Mouse (Mus musculus) midbrain, postnatal 0 days (tissue): ENCODE measurements around the gene Cops7b. TPM values are rescaled to one million over a fixed set of nuclear protein-coding genes. Genes with fewer than 3 reads are reported as not detected.

Experiments
- ATAC-seq: fragments of 200-750 bp; cut with Nextera tagmentation; 2 replicates; pipeline ENCODE4 v1.8.0; 2017; ENCODE audit warnings: moderate number of reproducible peaks, mild to moderate bottlenecking, moderate TSS enrichment, moderate library complexity; ENCODE audit not compliant: low FRiP score
- DNase-seq: peaks from one replicate; pipeline ENCODE4 v3.0.0-alpha.2; 2015; ENCODE audit warnings: low spot score
- H3K27ac ChIP-seq: fragments of 300-500 bp; sonication (generic); 2 replicates; pipeline ENCODE4 v1.5.1; 2014; ENCODE audit warnings: low read depth, mild to moderate bottlenecking, low read length, mixed read lengths
- H3K27me3 ChIP-seq: fragments of 300-500 bp; sonication (generic); 2 replicates; pipeline ENCODE4 v1.6.1; 2014; ENCODE audit warnings: low read length, control low read depth, mixed read lengths; ENCODE audit not compliant: insufficient read depth
- H3K36me3 ChIP-seq: fragments of 300-500 bp; sonication (generic); 2 replicates; pipeline ENCODE4 v1.6.1; 2014; ENCODE audit warnings: low read length, control low read depth, mixed read lengths; ENCODE audit not compliant: insufficient read depth
- H3K4me1 ChIP-seq: fragments of 300-500 bp; sonication (generic); 2 replicates; pipeline ENCODE4 v1.6.1; 2014; ENCODE audit warnings: mild to moderate bottlenecking, control low read depth, antibody characterized with exemption, low read length, mixed read lengths; ENCODE audit not compliant: insufficient read depth
- H3K4me2 ChIP-seq: fragments of 300-500 bp; sonication (generic); 2 replicates; pipeline ENCODE4 v1.6.1; 2014; ENCODE audit warnings: low read depth, mild to moderate bottlenecking, low read length, mixed read lengths; ENCODE audit not compliant: poor library complexity, severe bottlenecking
- H3K4me3 ChIP-seq: fragments of 300-500 bp; sonication (generic); 2 replicates; pipeline ENCODE4 v1.5.1; 2014; ENCODE audit warnings: low read depth, mild to moderate bottlenecking, low read length, moderate library complexity
- H3K9ac ChIP-seq: fragments of 300-500 bp; sonication (generic); replicated peaks from 2 replicates; pipeline ENCODE4 v1.6.1; 2014; ENCODE audit warnings: mild to moderate bottlenecking, low read length, moderate library complexity, mixed read lengths; ENCODE audit not compliant: poor library complexity, severe bottlenecking
- H3K9me3 ChIP-seq: fragments of 300-500 bp; sonication (generic); 2 replicates; pipeline ENCODE4 v1.6.1; 2016; ENCODE audit warnings: low read length, control low read depth
- CTCF ChIP-seq: IDR thresholded peaks from 2 replicates; pipeline ENCODE4 v1.5.1; 2016; ENCODE audit warnings: antibody characterized with exemption, mild to moderate bottlenecking
- WGBS: fragments of 180-500 bp; shearing (Covaris S2); extraction: QIAGEN DNeasy Blood & Tissue Kit; methylation state at CpG from one replicate; pipeline ENCODE4 v1.1.7; 2014; 5-methylcytosine and 5-hydroxymethylcytosine counted together
- polyA plus RNA-seq: library from polyadenylated mRNA; unstranded; fragments of >200 nt; fragmentation: Nextera tagmentation; extraction: Ambion mirVana; gene quantifications from 2 replicates; pipeline ENCODE4 v1.2.1, GENCODE M21; 2015
- total RNA-seq: library from RNA; depleted of rRNA; stranded (reverse); fragments of >200 nt; gene quantifications from 2 replicates; pipeline ENCODE4 v1.2.3, GENCODE M21; 2014

Cops7b gene
- total and polyA plus RNA-seq, 2 experiments from 2014 or later: 39.0 to 53.4 TPM

GRCm38 (mm10) chr1:86583709-86584108 lies 1.0 kb downstream of the Cops7b start:
- Histone ChIP-seq H3K4me3 (no peak overlapping the region), H3K9me3 (no peaks in the 10 kb centered on the region), H3K27me3 (no peaks in the 10 kb centered on the region), H3K4me1 (0 out of 2 replicates have a peak, but pooled peaks cover 8% of the 10 kb centered on the region), H3K9ac (no peak overlapping the region), H3K27ac (no peak overlapping the region), H3K36me3 (no peaks in the 10 kb centered on the region), H3K4me2 (no peak overlapping the region)
- ATAC-seq (no peak), DNase-seq (no peak)
- 59% methylated on average over 2 of the region's 2 CpGs for WGBS
- TF ChIP-seq CTCF: no peak

- peak overlapping the region; percentile 51; the same call in 1 of the 2 replicates for H3K27ac ChIP-seq
- H3K9me3 ChIP-seq: no peaks in the 10 kb centered on the region
- H3K9ac ChIP-seq: peak overlapping the region; percentile 87
- ATAC-seq (peak; percentile 41; the same call in 1 of the 2 replicates), DNase-seq (peak; percentile 79)
- H3K4me1 ChIP-seq: 0 out of 2 replicates have a peak, but pooled peaks cover 4% of the 10 kb centered on the region
- peaks cover 9% of the 10 kb centered on the region; the same call in 1 of the 2 replicates for H3K36me3 ChIP-seq
- peak overlapping the region; percentile 91 for H3K4me3 ChIP-seq
- H3K4me2 ChIP-seq: peak overlapping the region; percentile 82
- no peak for TF ChIP-seq CTCF
- under 1% methylated on average over 26 of the region's 26 CpGs for WGBS
- no peaks in the 10 kb centered on the region for H3K27me3 ChIP-seq
Observed at GRCm38 (mm10) chr1:86586992-86587391, 4.3 kb downstream of the Cops7b start.

- Histone ChIP-seq H3K9me3 (no peaks in the 10 kb centered on the region), H3K4me1 (no peaks in the 10 kb centered on the region), H3K4me2 (no peak overlapping the region), H3K4me3 (no peak overlapping the region), H3K9ac (no peak overlapping the region), H3K27ac (no peak overlapping the region), H3K36me3 (peaks cover 47% of the 10 kb centered on the region), H3K27me3 (no peaks in the 10 kb centered on the region)
- DNase-seq (no peak), ATAC-seq (no peak)
- 90% methylated on average over 7 of the region's 7 CpGs for WGBS
- TF ChIP-seq CTCF: no peak
Observed at GRCm38 (mm10) chr1:86594539-86594938, 11.8 kb downstream of the Cops7b start.

GRCm38 (mm10) chr1:86595315-86595714 lies 12.6 kb downstream of the Cops7b start:
- DNase-seq (no peak), ATAC-seq (no peak)
- no peak overlapping the region for H3K9ac ChIP-seq
- 89% methylated on average over 6 of the region's 6 CpGs for WGBS
- H3K36me3 ChIP-seq: peaks cover 47% of the 10 kb centered on the region
- H3K4me3 ChIP-seq: no peak overlapping the region
- no peak overlapping the region for H3K27ac ChIP-seq
- TF ChIP-seq CTCF: no peak
- no peaks in the 10 kb centered on the region for H3K27me3 ChIP-seq
- H3K4me1 ChIP-seq: no peaks in the 10 kb centered on the region
- H3K4me2 ChIP-seq: no peak overlapping the region
- H3K9me3 ChIP-seq: no peaks in the 10 kb centered on the region

GRCm38 (mm10) chr1:86596512-86596911 lies 13.8 kb downstream of the Cops7b start:
- H3K9ac ChIP-seq: no peak overlapping the region
- 94% methylated on average over 6 of the region's 6 CpGs for WGBS
- H3K27ac ChIP-seq: no peak overlapping the region
- no peak overlapping the region for H3K4me3 ChIP-seq
- ATAC-seq: no peak
- H3K4me1 ChIP-seq: no peaks in the 10 kb centered on the region
- H3K36me3 ChIP-seq: peaks cover 57% of the 10 kb centered on the region
- no peak overlapping the region for H3K4me2 ChIP-seq
- no peaks in the 10 kb centered on the region for H3K27me3 ChIP-seq
- no peak for TF ChIP-seq CTCF
- no peak for DNase-seq
- H3K9me3 ChIP-seq: no peaks in the 10 kb centered on the region

GRCm38 (mm10) chr1:86598516-86598915 lies 15.8 kb downstream of the Cops7b start:
- TF ChIP-seq CTCF: peak; percentile 88
- no peak overlapping the region for H3K9ac ChIP-seq
- H3K27me3 ChIP-seq: no peaks in the 10 kb centered on the region
- H3K27ac ChIP-seq: no peak overlapping the region
- H3K4me2 ChIP-seq: no peak overlapping the region
- DNase-seq (peak; percentile 76), ATAC-seq (peak; percentile 38; the same call in 1 of the 2 replicates)
- H3K36me3 ChIP-seq: peaks cover 56% of the 10 kb centered on the region
- 65% methylated on average over 3 of the region's 3 CpGs for WGBS
- no peaks in the 10 kb centered on the region for H3K9me3 ChIP-seq
- H3K4me1 ChIP-seq: no peaks in the 10 kb centered on the region
- no peak overlapping the region for H3K4me3 ChIP-seq
